Comparison of ENCODE assay signal across 8 mouse cellular contexts in the genomic region with DNA sequence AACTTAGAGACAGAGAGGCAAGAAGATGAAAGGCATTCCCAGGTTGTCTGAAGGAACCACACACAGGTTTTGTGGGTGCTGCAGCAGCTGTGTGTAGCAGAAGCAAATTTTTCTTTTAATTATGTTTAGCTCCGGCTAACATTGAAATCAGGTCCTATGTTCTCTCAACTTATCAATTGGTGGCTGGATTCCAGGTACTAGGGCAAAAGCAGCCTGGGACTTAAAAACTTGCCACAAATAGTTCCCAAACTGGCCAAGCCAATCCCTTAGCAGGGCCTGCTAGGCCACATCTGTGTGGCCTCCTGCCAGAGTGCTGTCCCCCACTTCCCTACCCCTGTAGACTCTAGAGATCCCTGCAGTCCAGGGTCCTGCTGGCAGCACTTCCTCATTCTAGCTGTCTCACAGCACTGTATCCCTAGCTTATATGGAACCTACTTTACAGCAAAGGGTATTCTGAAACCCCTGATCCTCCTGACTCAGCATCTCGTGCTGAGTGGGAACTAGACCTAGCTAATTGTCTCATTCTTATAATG. TPM values are rescaled to one million over a fixed set of nuclear protein-coding genes. Genes with fewer than 3 reads are reported as not detected.
A peak's percentile ranks its signal among the peaks of the same experiment; 100 is the strongest.
DNase-seq lines count a peak whose midpoint lies in the region; ATAC-seq and TF ChIP-seq lines count a peak whose summit lies in the region.

No protein-coding gene starts in this region.

- WGBS in lung, embryonic 14.5 days, result 55% methylated on average over 2 of the region's 2 CpGs
- WGBS in lung, adult 2 months, result 57% methylated on average over 2 of the region's 2 CpGs
- 63% methylated on average over 2 of the region's 2 CpGs for WGBS in forebrain, embryonic 10.5 days
- 65% methylated on average over 2 of the region's 2 CpGs for WGBS in intestine, embryonic 16.5 days
- 61% methylated on average over 2 of the region's 2 CpGs for WGBS in neural tube, embryonic 15.5 days

- H3K36me3 ChIP-seq in lung, embryonic 14.5 days (ENCODE audit: insufficient read depth), result peaks cover 9% of the 10 kb centered on the region; the same call in 1 of the 2 replicates
- peaks cover 45% of the 10 kb centered on the region for H3K36me3 ChIP-seq in forebrain, embryonic 10.5 days (replicated peaks)
- H3K36me3 ChIP-seq in intestine, embryonic 16.5 days (ENCODE audit: control insufficient read depth, insufficient read depth, low read length), result no peaks in the 10 kb centered on the region
- no peaks in the 10 kb centered on the region for H3K36me3 ChIP-seq in neural tube, embryonic 15.5 days

- no peak for TF ChIP-seq CTCF in lung, embryonic 14.5 days (IDR thresholded peaks at IDR 0.05; ENCODE audit: low read depth)
- no peak for TF ChIP-seq CTCF in lung, adult 2 months (IDR thresholded peaks at IDR 0.05; ENCODE audit: insufficient read depth, low read length)

- H3K4me2 ChIP-seq in lung, embryonic 14.5 days, result peak overlapping the region; percentile 48
- no peak overlapping the region for H3K4me2 ChIP-seq in intestine, embryonic 16.5 days (ENCODE audit: low read depth, low read length)
- H3K4me2 ChIP-seq in neural tube, embryonic 15.5 days, result peak overlapping the region; percentile 22; the same call in 1 of the 2 replicates

- peak; percentile 56 for DNase-seq in lung, embryonic 14.5 days
- no peak for DNase-seq in lung, adult 2 months
- DNase-seq in forebrain, embryonic 10.5 days (ENCODE audit: extremely low spot score, low spot score), result no peak
- no peak for DNase-seq in testis, postnatal 10 days (ENCODE audit: low spot score)
- DNase-seq in adrenal gland, postnatal 10 days, result no peak

- peak; percentile 56; the same call in 1 of the 2 replicates for ATAC-seq in lung, embryonic 14.5 days (ENCODE audit: insufficient read depth)
- ATAC-seq in intestine, embryonic 16.5 days, result no peak
- ATAC-seq in neural tube, embryonic 15.5 days (ENCODE audit: low FRiP score), result no peak
- no peak for ATAC-seq in CD4-positive, CD25-positive, alpha-beta regulatory T cell, adult 4 months

- no peaks in the 10 kb centered on the region for H3K27me3 ChIP-seq in lung, embryonic 14.5 days (ENCODE audit: insufficient read depth, low read length)
- H3K27me3 ChIP-seq in forebrain, embryonic 10.5 days (ENCODE audit: poor library complexity, severe bottlenecking), result no peaks in the 10 kb centered on the region
- no peaks in the 10 kb centered on the region for H3K27me3 ChIP-seq in intestine, embryonic 16.5 days (replicated peaks; ENCODE audit: control insufficient read depth, insufficient read depth, low read length)
- H3K27me3 ChIP-seq in neural tube, embryonic 15.5 days (replicated peaks), result no peaks in the 10 kb centered on the region

- peaks cover 44% of the 10 kb centered on the region for H3K4me1 ChIP-seq in lung, embryonic 14.5 days (ENCODE audit: insufficient read depth)
- peaks cover 7% of the 10 kb centered on the region for H3K4me1 ChIP-seq in lung, adult 2 months (ENCODE audit: control insufficient read depth, insufficient read depth, low read length)
- H3K4me1 ChIP-seq in forebrain, embryonic 10.5 days, result peaks cover 79% of the 10 kb centered on the region
- H3K4me1 ChIP-seq in intestine, embryonic 16.5 days (ENCODE audit: control insufficient read depth, insufficient read depth, low read length), result peaks cover 44% of the 10 kb centered on the region
- peaks cover 61% of the 10 kb centered on the region for H3K4me1 ChIP-seq in neural tube, embryonic 15.5 days

- H3K9ac ChIP-seq in lung, embryonic 14.5 days, result peak overlapping the region; percentile 50
- peak overlapping the region; percentile 52; the same call in 1 of the 2 replicates for H3K9ac ChIP-seq in intestine, embryonic 16.5 days (ENCODE audit: low read depth, low read length)
- no peak overlapping the region for H3K9ac ChIP-seq in neural tube, embryonic 15.5 days (replicated peaks)

- no peak overlapping the region for H3K4me3 ChIP-seq in lung, embryonic 14.5 days (ENCODE audit: low read depth, low read length)
- H3K4me3 ChIP-seq in lung, adult 2 months (replicated peaks; ENCODE audit: extremely low read depth, low read depth, low read length), result no peak overlapping the region
- H3K4me3 ChIP-seq in forebrain, embryonic 10.5 days, result peak overlapping the region; percentile 31
- H3K4me3 ChIP-seq in intestine, embryonic 16.5 days (ENCODE audit: low read length), result no peak overlapping the region
- H3K4me3 ChIP-seq in neural tube, embryonic 15.5 days (replicated peaks), result no peak overlapping the region

- no peaks in the 10 kb centered on the region for H3K9me3 ChIP-seq in lung, embryonic 14.5 days (ENCODE audit: low read depth, low read length)
- H3K9me3 ChIP-seq in forebrain, embryonic 10.5 days, result no peaks in the 10 kb centered on the region; the same call in 1 of the 2 replicates
- no peaks in the 10 kb centered on the region for H3K9me3 ChIP-seq in intestine, embryonic 16.5 days (ENCODE audit: control insufficient read depth, low read length)
- H3K9me3 ChIP-seq in neural tube, embryonic 15.5 days (replicated peaks), result no peaks in the 10 kb centered on the region

- H3K27ac ChIP-seq in lung, embryonic 14.5 days (ENCODE audit: low read depth), result peak overlapping the region; percentile 99
- peak overlapping the region; percentile 90 for H3K27ac ChIP-seq in forebrain, embryonic 10.5 days
- peak overlapping the region; percentile 99 for H3K27ac ChIP-seq in intestine, embryonic 16.5 days (ENCODE audit: low read length)
- peak overlapping the region; percentile 81; the same call in 1 of the 2 replicates for H3K27ac ChIP-seq in neural tube, embryonic 15.5 days (replicated peaks)

- TF ChIP-seq POLR2A in lung, adult 2 months (IDR thresholded peaks at IDR 0.05; ENCODE audit: borderline replicate concordance, extremely low read depth, low read depth, low read length), result no peak

RNA-seq across cellular contexts. Expression of a gene that starts 23.2 kb away (rescaled TPM):
- polyA plus RNA-seq in lung, embryonic 14.5 days (2014; fragmentation: Nextera tagmentation; extraction: Ambion mirVana), result 12.7 and 12.8 TPM in 2 replicates
- polyA plus RNA-seq in lung, adult 2 months (2012; rRNA removed), result 10.5 and 14.4 TPM in 2 replicates
- 13.1 and 14.3 TPM in 2 replicates for polyA plus RNA-seq in forebrain, embryonic 10.5 days (2016; fragmentation: Nextera tagmentation; extraction: Ambion mirVana)
- polyA plus RNA-seq in intestine, embryonic 16.5 days (2015; fragmentation: Nextera tagmentation; extraction: Ambion mirVana), result 7.3 and 8.3 TPM in 2 replicates
- 5.9 and 8.0 TPM in 2 replicates for polyA plus RNA-seq in neural tube, embryonic 15.5 days (2015; fragmentation: Nextera tagmentation; extraction: Ambion mirVana)
- not detected for polyA plus RNA-seq in CD4-positive, CD25-positive, alpha-beta regulatory T cell, adult 4 months (2017; shearing (Covaris generic))
- 10 to 100 TPM; 17.3 to 17.5 TPM for total RNA-seq in adrenal gland, postnatal 10 days (2021)
